Mouse (Mus musculus): ENCODE data around the gene Exoc8. TPM values are rescaled to one million over a fixed set of nuclear protein-coding genes. Genes with fewer than 3 reads are reported as not detected.

The Exoc8 gene
- total RNA-seq (2023): 8.2 TPM

DNA sequence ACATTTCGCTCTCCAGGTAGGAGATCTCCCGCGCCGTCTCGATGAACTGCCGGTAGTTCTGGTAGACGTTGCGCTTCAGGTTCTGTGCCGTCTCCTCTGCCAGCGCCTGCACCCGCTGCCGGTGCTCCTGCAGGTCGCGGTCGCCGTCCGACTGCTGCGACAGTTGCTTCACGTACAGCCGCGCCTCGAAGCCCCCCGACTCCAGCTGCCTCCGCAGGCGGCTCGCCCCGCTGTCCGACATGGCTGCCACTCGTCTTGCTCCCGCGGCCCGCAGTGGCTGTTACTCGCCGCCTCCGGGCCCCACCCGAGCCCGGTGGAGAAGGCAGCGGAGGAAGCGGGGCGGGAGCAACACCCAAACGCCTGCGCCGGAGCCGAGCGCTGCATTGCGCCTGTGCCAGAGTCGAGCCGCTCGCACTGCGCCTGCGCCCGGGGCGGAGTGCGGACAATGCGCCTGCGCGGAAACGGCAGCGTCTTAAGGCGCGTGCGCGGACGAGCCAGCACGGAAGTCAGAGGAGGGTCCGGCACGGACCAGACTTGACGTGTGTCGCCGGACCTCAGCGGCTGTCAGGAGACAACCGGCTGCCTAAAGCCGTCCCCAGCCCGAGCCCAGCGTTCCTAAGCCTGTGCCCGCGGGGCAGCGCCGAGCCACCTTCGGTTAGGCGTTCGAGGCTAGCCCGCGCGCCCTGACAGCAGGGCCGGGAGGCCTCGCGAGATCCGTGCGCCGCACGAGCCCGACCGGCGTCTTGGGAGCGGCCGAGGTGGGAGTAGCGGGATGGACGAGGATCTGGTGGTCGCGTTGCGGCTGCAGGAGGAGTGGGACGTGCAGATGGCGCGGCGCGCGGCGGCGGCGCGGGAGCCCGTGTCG lies at the start of gene Exoc8, which contains the start of gene Sprtn:
TSS of gene Exoc8 (minus strand) at position 320 of the 865 bp plus-strand sequence.
TSS of gene Sprtn (plus strand) at position 501 of the 865 bp plus-strand sequence.

DNA sequence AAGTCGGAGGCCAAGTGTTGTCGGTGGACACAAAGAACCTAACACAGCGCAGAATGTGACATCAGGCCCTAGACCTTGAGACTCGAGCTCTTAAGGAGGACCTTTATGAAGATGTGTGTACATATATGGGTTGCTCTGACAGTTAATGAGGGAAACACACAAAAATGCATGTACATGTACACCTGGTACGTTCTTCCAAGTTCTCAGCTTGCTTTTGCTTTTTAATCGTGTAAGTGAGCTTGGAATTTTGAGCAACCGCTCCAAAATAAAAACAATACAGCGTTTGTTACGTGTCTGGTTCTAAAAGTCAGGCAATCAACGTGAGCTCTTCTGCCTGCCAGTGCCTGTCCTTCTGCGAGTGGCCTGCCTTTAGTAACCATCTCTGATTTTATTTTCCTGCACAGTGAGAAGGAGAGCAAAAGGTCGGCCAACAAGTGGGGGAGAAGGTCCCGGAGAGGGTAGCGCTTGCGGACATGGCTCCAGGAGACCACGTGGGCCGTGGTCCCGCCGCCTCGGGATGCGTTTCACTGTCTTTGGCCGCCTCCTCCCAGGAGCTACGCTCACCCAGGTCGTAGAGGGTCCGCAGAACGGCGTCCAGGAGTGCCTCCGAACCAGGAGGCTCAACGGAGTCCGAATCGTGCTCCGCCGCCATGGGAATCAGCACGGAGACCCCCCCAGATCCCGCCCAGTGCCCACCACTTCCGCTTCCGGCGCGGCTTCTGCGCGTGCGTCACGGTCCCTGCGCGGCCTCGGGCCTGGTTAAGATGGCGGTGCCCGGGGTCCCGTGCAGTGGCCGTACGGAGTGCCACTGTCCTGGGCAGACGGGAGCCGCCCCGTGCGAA lies 35.0 kb downstream of the Exoc8 start, which contains the start of the genes Gnpat and 2810004N23Rik:
TSS of gene Gnpat (plus strand) at position 713 of the 842 bp plus-strand sequence.
TSS of gene 2810004N23Rik (minus strand) at position 800 of the 842 bp plus-strand sequence.

Other genes with a start within 250 kb of the Exoc8 start
- 9.7 TPM for gene 2310022B05Rik, start 234.3 kb downstream of the Exoc8 start, total RNA-seq (2023)
- gene Ttc13, start 175.7 kb downstream of the Exoc8 start, total RNA-seq (2023): 145 TPM
- gene Arv1, start 175.6 kb downstream of the Exoc8 start, total RNA-seq (2023): 33.8 TPM
- not detected for gene Fam89a, start 145.9 kb downstream of the Exoc8 start, total RNA-seq (2023)
- gene Trim67, start 104.6 kb downstream of the Exoc8 start, total RNA-seq (2023): not detected
- gene Gnpat, start 34.7 kb downstream of the Exoc8 start, total RNA-seq (2023): 58.9 TPM
- gene 2810004N23Rik, start 34.6 kb downstream of the Exoc8 start, total RNA-seq (2023): 27.8 TPM
- gene Sprtn, start 181 bp upstream of the Exoc8 start, total RNA-seq (2023): 32.7 TPM
- gene Egln1, start 51.6 kb upstream of the Exoc8 start, total RNA-seq (2023): 33.9 TPM
- gene Tsnax, start 115.3 kb upstream of the Exoc8 start, total RNA-seq (2023): 45.2 TPM
- 2.6 TPM for gene Disc1, start 156.5 kb upstream of the Exoc8 start, total RNA-seq (2023)

All from CD4-positive naive resting alpha-beta T cell, adult 76 days (primary cell).